Comparison of ENCODE assay signal across 13 mouse cellular contexts in genomic region chr14:95876785-95877510, GRCm38 (mm10). TPM values are rescaled to one million over a fixed set of nuclear protein-coding genes. Genes with fewer than 3 reads are reported as not detected.
DNase-seq lines count a peak whose midpoint lies in the region; ATAC-seq and TF ChIP-seq lines count a peak whose summit lies in the region.
"Had no signal": no experiment of that assay in that cellular context is flagged by ENCODE, and none has a peak within 500 bp of the region (broad histone marks: within the 10 kb centered on the region; RNA-seq: fewer than 3 reads in every experiment).

No protein-coding gene starts in this region.

- no peak overlapping the region for H3K9ac ChIP-seq in hindbrain, embryonic 16.5 days (ENCODE audit: low read depth, low read length)
- no peak overlapping the region for H3K9ac ChIP-seq in lung, postnatal 0 days (replicated peaks; ENCODE audit: low read depth)

- intact Hi-C loops in left cerebral cortex, postnatal 14 days (cut with DNase I) = no loop called here

- WGBS in hindbrain, embryonic 16.5 days = 36% methylated on average over 3 of the region's 3 CpGs
- WGBS in lung, postnatal 0 days = 46% methylated on average over 3 of the region's 3 CpGs
- WGBS in kidney, adult 2 months = 51% methylated on average over 3 of the region's 3 CpGs

- no peaks in the 10 kb centered on the region for H3K27me3 ChIP-seq in hindbrain, embryonic 16.5 days (replicated peaks; ENCODE audit: control insufficient read depth, insufficient read depth, low read length)
- H3K27me3 ChIP-seq in lung, postnatal 0 days (replicated peaks; ENCODE audit: insufficient read depth, low read length) = no peaks in the 10 kb centered on the region
- no peaks in the 10 kb centered on the region for H3K27me3 ChIP-seq in kidney, adult 2 months (replicated peaks; ENCODE audit: control insufficient read depth, insufficient read depth, low read length)

- TF ChIP-seq EP300 in lung, postnatal 0 days (IDR thresholded peaks at IDR 0.05) = no peak

- H3K4me3 ChIP-seq in hindbrain, embryonic 16.5 days (ENCODE audit: low read length) = no peak overlapping the region
- no peak overlapping the region for H3K4me3 ChIP-seq in lung, postnatal 0 days (ENCODE audit: low read depth, low read length)
- no peak overlapping the region for H3K4me3 ChIP-seq in kidney, adult 2 months (ENCODE audit: insufficient read depth, low read depth, low read length)

- H3K4me2 ChIP-seq in hindbrain, embryonic 16.5 days (ENCODE audit: low read length) = no peak overlapping the region
- no peak overlapping the region for H3K4me2 ChIP-seq in lung, postnatal 0 days (replicated peaks; ENCODE audit: low read depth, low read length)

- TF ChIP-seq POLR2A in kidney, adult 2 months (IDR thresholded peaks at IDR 0.05; ENCODE audit: low read depth, low read length) = no peak

- peak; percentile 94 for ATAC-seq in hindbrain, embryonic 16.5 days
- ATAC-seq in lung, postnatal 0 days = no peak
- ATAC-seq: intestine, postnatal 0 days had no signal

- no peaks in the 10 kb centered on the region for H3K9me3 ChIP-seq in hindbrain, embryonic 16.5 days (ENCODE audit: control insufficient read depth, low read length)
- no peaks in the 10 kb centered on the region for H3K9me3 ChIP-seq in lung, postnatal 0 days (ENCODE audit: low read length)

- peak; percentile 3 for DNase-seq in cerebellum, adult 11-12 months
- no peak for DNase-seq in cerebellum, postnatal 36 days
- DNase-seq in Muller cell, postnatal 12 days (ENCODE audit: inconsistent ontology term) = peak; percentile 48
- peak; percentile 84 to 93 for DNase-seq in left cerebral cortex, postnatal 14 days (ENCODE audit: low spot score in 2 of 2)
- no peak for DNase-seq in heart, adult 8-10 months (ENCODE audit: low spot score)
- no peak for DNase-seq in lung, postnatal 0 days (ENCODE audit: low spot score)
- DNase-seq in kidney, adult 2 months = no peak

- H3K36me3 ChIP-seq in hindbrain, embryonic 16.5 days (ENCODE audit: control insufficient read depth, insufficient read depth, low read length) = no peaks in the 10 kb centered on the region
- H3K36me3 ChIP-seq in lung, postnatal 0 days (ENCODE audit: insufficient read depth, low read length) = no peaks in the 10 kb centered on the region
- H3K36me3 ChIP-seq in kidney, adult 2 months (ENCODE audit: control insufficient read depth, insufficient read depth, low read length) = no peaks in the 10 kb centered on the region

- no peaks in the 10 kb centered on the region for H3K4me1 ChIP-seq in hindbrain, embryonic 16.5 days (ENCODE audit: control insufficient read depth, insufficient read depth, low read depth, low read length)
- no peaks in the 10 kb centered on the region for H3K4me1 ChIP-seq in lung, postnatal 0 days (ENCODE audit: insufficient read depth, low read depth, low read length)
- no peaks in the 10 kb centered on the region for H3K4me1 ChIP-seq in kidney, adult 2 months (ENCODE audit: control insufficient read depth, insufficient read depth, low read length)

- TF ChIP-seq CTCF in lung, postnatal 0 days (IDR thresholded peaks at IDR 0.05) = no peak
- TF ChIP-seq CTCF in kidney, adult 2 months (conservative IDR thresholded peaks at IDR 0.05; ENCODE audit: insufficient read depth, insufficient read length, low read depth, low read length) = no peak

- no peak overlapping the region for H3K27ac ChIP-seq in hindbrain, embryonic 16.5 days (ENCODE audit: low read depth, low read length)
- no peak overlapping the region for H3K27ac ChIP-seq in lung, postnatal 0 days (ENCODE audit: low read length)
- H3K27ac ChIP-seq in kidney, adult 2 months (ENCODE audit: insufficient read depth, low read depth, low read length) = no peak overlapping the region

RNA-seq across cellular contexts. Expression of gene 4921530L21Rik, which starts 4.1 kb away (rescaled TPM):
- polyA plus RNA-seq in hindbrain, embryonic 16.5 days (2015; fragmentation: Nextera tagmentation; extraction: Ambion mirVana) = not detected in 2 replicates
- total RNA-seq in left cerebral cortex, postnatal 14 days (2021) = not detected
- total RNA-seq in heart, adult 8-10 months (2022) = not detected
- polyA plus RNA-seq in lung, postnatal 0 days (2015; fragmentation: Nextera tagmentation; extraction: Ambion mirVana) = not detected in 2 replicates
- not detected in 2 replicates for polyA plus RNA-seq in kidney, adult 2 months (2012; rRNA removed)
- total RNA-seq: common myeloid progenitor, adult 5-6 weeks; granulocyte monocyte progenitor cell, adult 5-6 weeks had no signal
- polyA plus RNA-seq: intestine, postnatal 0 days; liver, embryonic 16.5 days; spleen, adult 2 months had no signal

Comparison
In these comparisons a context has a peak if more than half of its experiments do, and no peak if none do; other contexts are left out.
1. DNase-seq: peak in cerebellum, adult 11-12 months (single experiment), Muller cell, postnatal 12 days (single experiment) and left cerebral cortex, postnatal 14 days (2 of 2); none in cerebellum, postnatal 36 days (0 of 2), heart, adult 8-10 months (single experiment), lung, postnatal 0 days (single experiment) and kidney, adult 2 months (single experiment).